Mouse (Mus musculus): Measurements from ENCODE around the gene Hormad2.

Gene Hormad2

DNA sequence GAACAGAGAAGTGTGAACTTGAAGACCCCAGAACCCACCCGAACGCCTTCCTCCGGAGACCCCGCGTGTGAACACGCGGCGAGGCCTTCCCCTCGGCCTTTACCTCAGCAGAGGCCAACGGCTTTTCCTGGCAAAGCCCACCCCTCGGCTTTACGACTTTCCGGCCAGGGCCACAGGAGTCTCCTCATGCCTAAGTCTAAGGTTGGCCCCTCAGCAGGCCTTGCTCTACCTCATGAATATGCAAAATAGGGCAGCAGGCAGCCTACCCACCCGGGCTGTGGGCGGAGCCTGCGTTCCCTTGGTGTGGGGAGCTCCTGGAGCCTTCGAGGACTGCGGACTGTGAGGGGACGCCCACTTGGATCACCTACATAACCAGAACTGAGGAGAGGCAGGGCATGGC, at the start of gene Hormad2:
TSS of gene Hormad2 (minus strand) at position 128 of the 400 bp plus-strand sequence.
- DNase-seq (ENCODE audit: low read depth) = no peak

- DNase-seq (ENCODE audit: low read depth) = no peak
These were observed 48.3 kb upstream of the Hormad2 start for GRCm38 (mm10) chr11:4489207-4489606.

GRCm38 (mm10) chr11:4488798-4489197, 47.9 kb upstream of the Hormad2 start:
- no peak for DNase-seq (ENCODE audit: low read depth)

DNA sequence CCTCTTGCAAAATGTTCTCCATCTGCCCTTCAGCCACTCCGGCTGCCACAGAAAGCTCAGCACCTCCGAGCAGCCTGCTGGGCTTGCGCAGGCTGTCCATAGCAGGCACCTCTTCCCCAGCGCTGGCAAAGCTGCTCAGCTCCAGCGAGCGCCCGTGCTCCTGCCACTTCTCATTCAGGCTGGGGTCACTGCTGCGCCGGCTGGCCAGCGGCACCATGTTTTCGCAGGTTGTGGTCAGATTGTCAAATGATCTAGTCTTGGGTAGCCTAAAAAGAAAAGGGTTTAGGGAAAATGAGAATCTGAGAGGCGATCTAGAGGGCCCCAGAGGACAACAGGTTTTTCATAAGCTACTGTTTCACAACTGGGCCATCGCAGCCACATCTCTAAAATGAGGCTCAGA, 47.5 kb upstream of the Hormad2 start:
- no peak for DNase-seq (ENCODE audit: low read depth)

GRCm38 (mm10) chr11:4487401-4487965, 46.6 kb upstream of the Hormad2 start:
- no peak for DNase-seq (ENCODE audit: low read depth)

DNA sequence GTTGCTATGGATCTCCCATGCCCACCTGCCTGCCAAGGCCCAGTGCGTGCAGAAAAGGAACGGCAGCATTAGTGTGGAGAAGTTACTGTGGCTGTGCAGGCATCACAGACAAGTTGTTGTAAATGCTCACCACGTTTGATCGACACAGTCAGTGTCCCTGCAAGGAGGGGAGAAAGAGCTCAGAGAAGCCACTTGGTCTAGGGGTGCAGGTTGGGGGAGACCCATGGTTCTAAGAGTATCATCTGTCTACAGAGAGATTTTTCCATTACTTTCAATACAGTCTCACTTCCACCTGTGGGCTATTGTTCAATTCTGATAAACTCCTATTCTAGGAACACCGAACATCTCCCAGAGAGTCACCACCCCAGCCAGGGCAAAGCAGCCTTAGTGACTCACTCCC, 43.6 kb upstream of the Hormad2 start:
- DNase-seq (ENCODE audit: low read depth) = no peak

GRCm38 (mm10) chr11:4482641-4483040, 41.7 kb upstream of the Hormad2 start:
- DNase-seq (ENCODE audit: low read depth) = no peak

- DNase-seq (ENCODE audit: low read depth) = no peak
These were observed 35.3 kb upstream of the Hormad2 start for GRCm38 (mm10) chr11:4476184-4476697.

GRCm38 (mm10) chr11:4472464-4473179, 31.7 kb upstream of the Hormad2 start:
- DNase-seq (ENCODE audit: low read depth) = no peak

DNA sequence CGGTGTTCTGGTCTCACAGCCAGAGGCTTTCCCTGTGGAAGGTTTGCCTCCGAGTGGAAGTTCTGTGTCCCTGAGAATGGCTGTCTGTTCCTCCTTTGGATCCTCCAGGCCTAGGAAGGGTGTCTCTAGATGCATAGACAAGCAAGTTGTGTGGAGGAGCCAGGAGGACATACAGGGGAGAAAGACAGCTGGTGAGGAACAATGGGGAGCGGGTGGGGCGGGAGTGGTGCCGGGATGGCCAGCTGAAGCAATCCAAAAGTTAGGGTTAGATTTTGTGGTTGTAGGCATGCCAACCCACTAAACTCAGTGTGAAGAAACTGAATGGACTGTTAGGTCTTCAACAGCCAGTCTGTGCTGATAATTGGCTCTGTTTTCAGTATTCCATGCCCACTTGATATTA, 30.8 kb upstream of the Hormad2 start:
- DNase-seq (ENCODE audit: low read depth) = peak; percentile 30

DNA sequence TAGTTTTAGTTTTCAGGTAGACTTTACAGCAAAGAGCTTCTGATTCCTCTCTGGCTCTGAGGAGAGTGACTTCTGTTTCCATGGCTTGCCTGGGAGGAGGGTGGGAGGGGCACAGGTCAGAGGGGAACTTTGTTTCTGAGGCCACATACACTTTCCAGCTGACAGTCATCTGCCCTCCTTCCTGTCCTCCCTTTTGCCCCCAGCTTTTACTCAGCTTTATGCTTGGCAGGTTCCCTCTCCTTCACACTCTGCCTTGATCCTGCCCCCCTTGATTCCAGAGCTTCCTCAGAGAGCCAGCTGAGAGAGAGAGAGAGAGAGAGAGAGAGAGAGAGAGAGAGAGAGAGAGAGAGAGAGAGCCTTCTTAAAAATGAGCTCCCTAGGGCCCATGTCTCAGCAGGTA, 30.3 kb upstream of the Hormad2 start:
- DNase-seq (ENCODE audit: low read depth) = no peak

GRCm38 (mm10) chr11:4469091-4469490, 28.2 kb upstream of the Hormad2 start:
- no peak for DNase-seq (ENCODE audit: low read depth)

- no peak for DNase-seq (ENCODE audit: low read depth)
These were observed 26.5 kb upstream of the Hormad2 start for GRCm38 (mm10) chr11:4467436-4467835.

- DNase-seq (ENCODE audit: low read depth) = no peak
These were observed 25.3 kb upstream of the Hormad2 start for GRCm38 (mm10) chr11:4466191-4466590.

DNA sequence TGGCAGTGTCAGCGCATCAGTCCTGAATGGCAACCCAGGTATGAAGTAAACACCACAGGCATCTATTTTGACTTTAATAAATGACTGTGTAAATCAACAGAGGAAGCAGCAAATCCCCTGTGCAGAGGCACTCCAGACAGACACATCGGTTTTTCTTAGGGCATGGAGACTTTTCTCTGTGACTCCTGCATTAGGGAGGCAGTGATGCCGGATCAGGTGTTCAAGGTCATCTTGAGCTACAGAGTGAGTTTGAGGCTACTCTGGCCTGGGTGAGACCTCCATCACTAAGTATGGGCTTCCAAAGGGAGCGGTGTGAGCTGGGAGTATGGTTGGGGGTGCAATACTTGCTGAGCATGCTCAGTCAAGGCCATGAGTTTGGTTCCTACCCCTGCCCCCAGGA, 23.7 kb upstream of the Hormad2 start:
- no peak for DNase-seq (ENCODE audit: low read depth)

- no peak for DNase-seq (ENCODE audit: low read depth)
These were observed 23.3 kb upstream of the Hormad2 start for GRCm38 (mm10) chr11:4464186-4464585.

DNA sequence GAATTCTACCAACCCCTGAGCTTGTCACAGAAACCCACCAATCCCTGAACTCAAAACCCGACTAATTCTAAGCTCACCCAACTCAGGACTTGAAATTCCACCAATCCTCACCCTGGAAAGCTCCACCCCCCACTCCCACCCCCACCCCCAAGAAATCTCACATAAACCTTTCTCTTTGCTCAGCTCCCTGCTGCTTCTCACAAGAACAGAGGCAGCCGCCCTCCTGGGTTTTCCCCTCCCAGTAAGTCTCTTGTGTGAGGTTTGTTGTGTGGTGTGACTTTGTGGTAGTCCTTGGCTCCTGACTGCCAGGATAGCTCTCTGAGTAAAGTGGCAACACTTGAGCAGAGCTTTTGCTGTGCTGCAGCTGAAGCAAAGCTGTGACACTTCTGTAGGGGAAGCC, 22.0 kb upstream of the Hormad2 start:
- DNase-seq (ENCODE audit: low read depth) = no peak

DNA sequence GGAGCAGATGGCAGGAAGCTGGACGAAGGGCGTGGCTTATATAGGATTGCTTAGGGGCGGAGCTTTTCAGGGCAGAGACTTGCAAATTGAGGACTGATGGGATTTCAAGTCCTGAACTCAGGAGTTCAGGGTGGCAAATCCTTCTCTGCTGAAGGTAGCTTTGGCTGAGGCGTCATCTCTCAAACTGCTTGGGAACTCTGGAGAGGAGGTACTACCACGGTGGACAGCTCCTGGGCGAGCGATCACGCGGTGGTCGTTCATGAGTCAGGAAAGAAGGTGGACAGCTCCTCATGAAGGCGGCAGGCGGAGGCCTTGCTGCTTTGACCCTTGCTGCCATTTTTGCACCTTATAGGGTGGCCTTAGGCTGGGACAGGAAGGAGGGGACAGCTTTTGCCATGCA, 20.2 kb upstream of the Hormad2 start:
- DNase-seq (ENCODE audit: low read depth) = peak; percentile 40

- no peak for DNase-seq (ENCODE audit: low read depth)
These were observed 19.7 kb upstream of the Hormad2 start for GRCm38 (mm10) chr11:4460615-4461014.

DNA sequence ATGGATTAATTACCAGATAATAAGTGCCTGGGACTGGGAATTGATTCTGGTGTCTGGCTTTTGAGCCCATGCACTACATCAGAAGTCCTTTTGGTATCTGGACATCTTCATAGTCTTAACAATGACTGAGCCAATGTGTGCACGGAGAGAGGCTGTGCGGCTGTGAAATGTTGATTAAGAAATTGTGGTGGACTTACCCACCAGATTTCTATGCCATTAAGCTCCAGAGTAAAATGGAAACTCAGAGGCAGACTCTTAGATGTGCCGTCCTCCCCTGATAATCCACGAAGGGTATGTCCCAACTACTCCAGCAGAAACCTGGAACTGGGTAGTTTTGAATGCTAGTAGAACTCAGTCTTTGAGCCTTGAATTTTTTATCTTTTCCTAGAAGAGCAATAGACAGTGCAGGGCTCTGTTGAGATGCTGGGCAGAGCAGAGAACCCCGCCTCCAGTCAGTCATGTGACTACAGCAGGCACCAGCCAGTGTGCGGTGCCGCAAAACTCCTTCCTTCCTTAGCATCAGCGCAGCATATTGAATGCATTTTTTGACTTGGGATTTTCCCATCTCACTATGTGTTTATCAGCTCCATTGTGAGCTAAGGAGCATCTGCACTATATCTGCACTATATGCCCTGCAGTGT, 14.1 kb upstream of the Hormad2 start:
- DNase-seq (ENCODE audit: low read depth) = no peak

GRCm38 (mm10) chr11:4452467-4453184, 11.7 kb upstream of the Hormad2 start:
- DNase-seq (ENCODE audit: low read depth) = no peak

- peak; percentile 82 for DNase-seq (ENCODE audit: low read depth)
These were observed 10.2 kb upstream of the Hormad2 start for GRCm38 (mm10) chr11:4451116-4451515.
